Mouse (Mus musculus): ENCODE results near the gene Ptgdr.
"Not testable (repeated sequence)": the region's sequence is repeated elsewhere in the genome, so short reads cannot be mapped to it uniquely, and the experiment has no call there.

The Ptgdr gene

GRCm38 (mm10) chr14:44858868-44859613 is at the start of gene Ptgdr:
Gene Ptgdr (minus strand): TSS chr14:44859375.
- DNase-seq: no peak

GRCm38 (mm10) chr14:44907774-44908173 is 48.6 kb upstream of the Ptgdr start:
- DNase-seq: no peak

GRCm38 (mm10) chr14:44904199-44904598 is 45.0 kb upstream of the Ptgdr start:
- no peak for DNase-seq

GRCm38 (mm10) chr14:44901735-44902134 is 42.6 kb upstream of the Ptgdr start:
- not testable (repeated sequence) for DNase-seq

- no peak for DNase-seq
Measured at GRCm38 (mm10) chr14:44891387-44892132, 32.4 kb upstream of the Ptgdr start.

- DNase-seq: no peak
Measured at GRCm38 (mm10) chr14:44869686-44870085, 10.5 kb upstream of the Ptgdr start.

GRCm38 (mm10) chr14:44865661-44866060 is 6.5 kb upstream of the Ptgdr start:
- DNase-seq: no peak

- no peak for DNase-seq
Measured at GRCm38 (mm10) chr14:44863086-44863485, 3.9 kb upstream of the Ptgdr start.

GRCm38 (mm10) chr14:44861161-44861560 is 2.0 kb upstream of the Ptgdr start:
- DNase-seq: no peak

- no peak for DNase-seq
Measured at GRCm38 (mm10) chr14:44858372-44858771, 803 bp downstream of the Ptgdr start.

GRCm38 (mm10) chr14:44850637-44851036 is 8.5 kb downstream of the Ptgdr start:
- DNase-seq: not testable (repeated sequence)

- no peak for DNase-seq
Measured at GRCm38 (mm10) chr14:44847740-44848139, 11.4 kb downstream of the Ptgdr start.

- DNase-seq: no peak
Measured at GRCm38 (mm10) chr14:44846558-44847263, 12.5 kb downstream of the Ptgdr start.

GRCm38 (mm10) chr14:44843768-44844755 is 15.1 kb downstream of the Ptgdr start:
- no peak for DNase-seq

- DNase-seq: no peak
Measured at GRCm38 (mm10) chr14:44838685-44839084, 20.5 kb downstream of the Ptgdr start.

- no peak for DNase-seq
Measured at GRCm38 (mm10) chr14:44835132-44835531, 24.0 kb downstream of the Ptgdr start.

GRCm38 (mm10) chr14:44834134-44834533 is 25.0 kb downstream of the Ptgdr start:
- DNase-seq: not testable (repeated sequence)

- DNase-seq: not testable (repeated sequence)
Measured at GRCm38 (mm10) chr14:44833096-44833495, 26.1 kb downstream of the Ptgdr start.

GRCm38 (mm10) chr14:44827736-44828135 is 31.4 kb downstream of the Ptgdr start:
- no peak for DNase-seq

- no peak for DNase-seq
Measured at GRCm38 (mm10) chr14:44821177-44822057, 37.8 kb downstream of the Ptgdr start.

GRCm38 (mm10) chr14:44813152-44813551 is 46.0 kb downstream of the Ptgdr start:
- DNase-seq: not testable (repeated sequence)
